Mouse (Mus musculus) adrenal gland, adult (tissue): ENCODE measurements around the gene Ppara.

Experiments used
- DNase-seq, 2 experiments: peaks; one replicate each; pipeline ENCODE4 v3.0.0; 2022 to 2023; ENCODE audit warnings: low spot score in 1 of 2; ENCODE audit not compliant: inconsistent age in 2 of 2

The Ppara gene

DNA sequence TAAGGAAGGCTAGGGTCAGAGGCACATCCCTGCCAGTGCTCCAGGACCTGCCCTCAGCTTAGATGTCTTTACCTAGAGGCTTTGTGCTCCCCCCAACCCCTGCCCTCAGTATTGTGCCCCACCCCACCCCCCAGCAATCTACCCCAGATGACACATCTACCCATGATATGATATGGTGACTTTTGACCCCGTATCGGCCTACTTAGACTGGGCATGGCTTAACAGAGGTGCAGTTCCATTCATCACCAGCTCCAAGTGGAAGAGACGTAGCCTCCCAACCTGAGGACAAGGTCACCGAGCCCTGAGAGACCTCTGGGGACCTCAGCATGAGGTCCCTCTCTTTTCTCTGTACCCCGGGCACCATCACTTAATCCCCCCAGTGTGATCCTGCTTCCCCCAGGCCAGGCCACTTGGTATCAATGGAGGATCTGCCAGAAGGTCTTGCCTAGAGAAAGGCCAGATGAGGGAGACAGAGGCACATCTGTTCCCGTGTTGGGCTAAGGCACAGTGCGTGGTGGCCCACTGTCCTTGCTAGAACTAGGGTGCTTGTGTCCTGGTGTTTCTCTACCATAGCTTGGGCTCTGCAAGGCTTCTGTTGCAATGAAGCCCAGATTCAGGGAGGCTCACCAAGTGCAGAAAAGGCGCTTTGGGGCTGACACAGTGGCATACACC, 30.3 kb upstream of the Ppara start:
- peak in 1 of 2 experiments; percentile 71 for DNase-seq

DNA sequence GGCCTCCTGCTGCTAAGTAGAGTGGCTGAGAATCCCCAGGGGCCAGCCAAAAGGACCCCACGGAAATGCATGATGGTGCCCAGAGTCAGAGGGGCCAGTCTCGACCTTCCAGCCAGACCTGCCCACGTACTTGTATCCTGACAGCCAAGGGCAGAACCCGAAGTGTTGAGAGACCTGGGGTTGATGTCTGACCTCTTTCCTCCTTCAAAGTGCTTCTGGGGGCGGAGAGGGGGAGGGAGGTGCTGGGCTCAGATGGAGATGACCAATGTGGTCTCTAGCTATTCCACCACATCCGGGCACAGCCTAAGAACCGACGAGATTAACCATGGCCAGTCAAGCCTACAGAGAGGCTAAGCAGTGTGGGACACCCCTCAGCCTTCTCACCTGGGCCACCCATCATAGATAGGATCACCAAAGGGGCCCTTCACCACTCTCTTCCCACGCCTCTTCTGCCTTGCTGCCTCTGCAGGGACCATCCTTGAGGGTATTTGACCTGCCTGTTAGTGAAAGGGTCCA, 29.7 kb upstream of the Ppara start:
- peak; percentile 30 to 82 for DNase-seq

DNA sequence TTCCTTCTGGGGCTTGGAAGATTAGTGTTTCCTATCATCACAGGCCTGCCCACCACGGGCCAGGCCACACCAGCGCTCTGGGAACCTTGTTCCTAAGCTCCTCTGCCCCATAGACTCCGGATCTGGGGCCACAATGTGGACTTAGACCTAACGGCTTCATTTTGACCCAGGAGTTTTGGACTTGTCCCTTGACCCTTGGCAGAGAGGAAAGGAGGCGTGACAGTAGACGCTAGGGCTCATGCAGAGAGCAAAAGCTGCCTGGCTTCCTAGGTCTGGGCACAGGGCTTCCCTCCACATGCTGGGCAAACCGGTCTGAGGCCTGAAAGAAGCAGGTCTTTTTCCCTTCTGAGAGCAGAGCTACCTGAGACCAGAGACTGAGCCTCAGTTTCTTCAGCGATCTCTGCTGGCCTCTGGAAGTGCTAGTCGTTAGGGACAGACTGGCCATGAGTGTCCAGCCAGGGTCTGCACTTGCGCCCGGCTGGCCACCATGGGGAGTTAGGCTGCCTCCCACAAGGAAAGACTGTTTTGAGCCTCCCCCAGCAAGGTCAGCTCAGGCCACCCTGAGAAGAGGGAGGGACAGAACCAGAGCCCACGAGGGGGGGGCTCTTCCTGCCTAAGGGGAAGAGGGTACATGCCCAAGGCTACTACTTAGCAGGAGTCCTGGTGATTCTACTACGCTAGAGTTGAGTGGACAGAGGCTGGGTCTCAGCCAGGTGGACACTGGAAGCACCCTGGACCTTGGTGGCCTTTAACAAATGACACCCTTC, 29.0 kb upstream of the Ppara start:
- peak; percentile 82 to 87 for DNase-seq

DNA sequence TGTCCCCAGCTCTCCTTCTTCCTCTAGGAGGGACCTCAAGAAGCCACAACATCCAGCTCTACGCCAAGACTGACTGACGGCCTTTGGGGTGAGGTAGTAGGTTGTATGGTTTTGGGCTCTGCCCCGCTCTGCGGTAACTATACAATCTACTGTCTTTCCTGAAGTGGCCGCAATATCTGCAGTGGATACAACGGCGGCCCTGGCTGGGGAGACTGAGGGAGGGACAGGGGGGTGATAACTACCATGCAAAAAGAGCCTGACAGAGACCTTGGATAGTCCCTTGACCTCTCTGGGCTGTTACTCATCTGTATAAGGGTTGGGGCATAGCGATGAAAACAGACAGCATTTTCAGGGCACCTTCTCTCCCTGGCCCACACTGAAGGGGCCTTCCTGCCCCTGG, 28.3 kb upstream of the Ppara start:
- peak; percentile 71 to 90 for DNase-seq

DNA sequence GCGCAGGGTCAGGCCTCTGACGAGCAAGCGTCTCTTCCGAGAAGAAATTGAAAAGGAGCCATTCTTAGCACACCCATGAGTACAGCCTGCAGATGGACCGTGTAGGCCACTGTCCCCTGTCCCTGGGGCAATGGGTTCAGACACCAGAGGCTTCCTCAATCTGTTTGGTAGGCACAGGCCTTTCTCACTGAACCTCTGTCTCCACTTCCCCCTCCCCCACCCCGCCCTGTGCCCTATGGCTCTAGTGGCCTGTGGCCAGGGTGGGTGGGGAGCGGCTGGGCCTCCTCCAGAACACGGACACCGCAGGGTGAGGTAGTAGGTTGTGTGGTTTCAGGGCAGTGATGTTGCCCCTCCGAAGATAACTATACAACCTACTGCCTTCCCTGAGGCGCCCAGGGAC, 27.8 kb upstream of the Ppara start:
- peak; percentile 50 to 82 for DNase-seq

DNA sequence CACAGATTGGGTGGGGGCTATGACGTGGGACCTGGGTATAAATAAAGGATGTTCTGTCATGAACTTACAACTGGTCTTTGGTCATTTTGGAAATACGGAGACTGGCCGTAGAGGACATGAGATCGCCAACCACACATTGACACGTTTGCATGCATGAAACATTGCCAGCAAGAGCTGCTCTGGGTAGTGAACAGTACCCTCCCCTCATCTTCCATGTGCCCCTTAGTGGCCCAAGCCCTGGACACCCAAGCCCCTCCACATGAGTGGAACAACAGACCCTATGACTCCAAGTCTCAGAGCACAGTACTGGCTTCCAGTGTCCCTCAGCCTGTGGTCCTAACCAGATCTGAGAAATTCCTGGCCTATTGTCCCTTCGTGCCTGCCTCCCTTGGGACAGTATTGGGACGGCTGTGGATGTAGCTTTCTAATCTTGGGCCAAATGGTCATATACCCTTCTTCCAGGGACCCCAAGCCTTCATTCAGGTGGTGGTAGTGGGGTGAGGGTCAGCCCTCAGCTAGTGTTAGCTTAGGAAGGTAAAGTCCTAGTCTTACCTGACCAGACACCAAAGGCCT, 27.2 kb upstream of the Ppara start:
- DNase-seq = no peak

DNA sequence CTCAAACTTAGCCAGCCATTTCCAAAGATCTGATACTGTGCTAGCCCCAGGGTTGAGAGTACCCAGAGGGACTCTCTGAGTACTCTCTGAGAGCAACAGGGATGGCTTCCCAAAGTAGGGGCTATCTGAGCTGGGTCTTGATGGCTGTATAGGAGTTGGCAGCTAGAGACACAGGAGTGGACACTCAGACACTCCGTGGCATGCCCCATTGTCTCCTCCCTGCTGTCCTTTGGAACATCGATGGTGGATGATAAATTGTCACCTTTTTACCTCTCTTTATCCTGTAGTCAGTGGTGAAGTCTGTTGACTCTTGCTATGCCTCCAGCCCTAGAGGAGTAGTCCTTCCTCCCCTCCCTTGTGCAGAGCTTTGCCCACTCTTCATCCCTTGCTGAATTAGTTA, 26.6 kb upstream of the Ppara start:
- DNase-seq = peak; percentile 30 to 75

DNA sequence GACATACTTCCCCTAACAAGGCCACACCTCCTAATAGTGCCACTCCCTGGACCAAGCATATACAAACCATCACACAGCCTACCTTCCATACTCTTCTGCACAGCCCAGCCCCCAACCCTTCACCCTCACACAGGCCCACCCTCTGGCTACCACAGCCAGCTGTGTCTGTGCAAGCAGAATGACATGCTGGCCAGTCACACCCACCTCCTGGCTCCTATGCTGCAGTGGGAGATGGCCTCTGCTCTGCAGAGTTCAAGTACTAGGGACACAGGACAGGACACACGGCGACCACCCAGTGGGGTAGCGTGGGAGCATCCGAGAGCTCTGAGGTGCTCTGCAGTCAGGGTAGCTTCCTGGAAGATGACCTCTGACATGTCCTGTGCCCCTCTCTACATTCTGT, 25.9 kb upstream of the Ppara start:
- DNase-seq = peak in 1 of 2 experiments; percentile 64

DNA sequence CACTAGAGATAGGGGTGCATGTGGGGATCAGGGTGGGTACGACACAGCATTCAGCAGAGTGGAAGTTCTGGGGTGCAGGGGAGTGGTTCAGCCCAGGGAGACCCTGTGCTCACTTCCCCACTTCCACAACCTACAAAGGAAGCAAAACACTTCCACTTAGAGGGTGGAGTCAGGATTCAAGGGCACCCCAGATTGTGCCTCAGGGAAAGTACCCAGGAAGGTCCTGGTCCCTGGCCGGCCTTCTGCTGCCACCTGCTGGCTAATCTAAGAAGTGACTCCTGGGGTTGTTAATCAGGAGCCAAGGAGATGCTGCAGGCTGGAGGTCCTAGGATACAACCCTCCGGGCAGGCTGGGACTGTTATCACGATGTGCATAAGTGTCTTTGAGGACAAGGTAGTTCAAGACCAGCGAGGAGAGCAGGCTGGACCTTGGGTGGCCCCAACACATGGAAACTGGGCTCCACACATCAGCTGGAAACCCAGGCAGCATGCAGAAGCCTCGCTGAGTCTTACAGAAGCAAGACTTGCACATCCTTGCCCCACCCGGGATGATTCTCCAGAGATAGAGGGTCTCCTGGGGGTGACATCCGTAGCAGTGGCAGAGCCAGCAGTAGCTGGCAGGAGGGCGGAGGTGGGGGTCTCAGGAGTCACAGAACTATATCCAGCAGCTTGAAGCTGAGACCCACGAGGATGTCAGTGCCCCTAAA, 25.4 kb upstream of the Ppara start:
- DNase-seq = peak; percentile 92 to 98

DNA sequence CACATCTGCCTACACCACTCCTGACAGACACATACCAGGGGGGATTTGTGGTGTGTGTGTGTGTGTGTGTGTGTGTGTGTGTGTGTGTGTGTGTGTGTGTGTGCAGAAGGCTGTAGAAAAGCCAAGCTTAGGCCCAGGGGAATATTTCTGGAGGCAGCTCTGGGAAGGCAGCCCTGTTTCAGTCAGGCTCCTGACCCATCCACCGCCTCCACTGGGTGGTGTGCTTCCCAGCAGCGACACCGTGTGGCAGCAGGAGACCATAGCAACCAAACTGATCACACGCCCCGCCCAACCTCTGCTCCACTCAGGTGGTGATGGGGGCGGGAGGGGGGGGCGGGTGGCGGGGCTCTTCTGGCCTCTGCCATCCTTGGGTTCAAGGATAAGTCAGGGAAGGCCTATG, 24.6 kb upstream of the Ppara start:
- DNase-seq = peak; percentile 85 to 93

DNA sequence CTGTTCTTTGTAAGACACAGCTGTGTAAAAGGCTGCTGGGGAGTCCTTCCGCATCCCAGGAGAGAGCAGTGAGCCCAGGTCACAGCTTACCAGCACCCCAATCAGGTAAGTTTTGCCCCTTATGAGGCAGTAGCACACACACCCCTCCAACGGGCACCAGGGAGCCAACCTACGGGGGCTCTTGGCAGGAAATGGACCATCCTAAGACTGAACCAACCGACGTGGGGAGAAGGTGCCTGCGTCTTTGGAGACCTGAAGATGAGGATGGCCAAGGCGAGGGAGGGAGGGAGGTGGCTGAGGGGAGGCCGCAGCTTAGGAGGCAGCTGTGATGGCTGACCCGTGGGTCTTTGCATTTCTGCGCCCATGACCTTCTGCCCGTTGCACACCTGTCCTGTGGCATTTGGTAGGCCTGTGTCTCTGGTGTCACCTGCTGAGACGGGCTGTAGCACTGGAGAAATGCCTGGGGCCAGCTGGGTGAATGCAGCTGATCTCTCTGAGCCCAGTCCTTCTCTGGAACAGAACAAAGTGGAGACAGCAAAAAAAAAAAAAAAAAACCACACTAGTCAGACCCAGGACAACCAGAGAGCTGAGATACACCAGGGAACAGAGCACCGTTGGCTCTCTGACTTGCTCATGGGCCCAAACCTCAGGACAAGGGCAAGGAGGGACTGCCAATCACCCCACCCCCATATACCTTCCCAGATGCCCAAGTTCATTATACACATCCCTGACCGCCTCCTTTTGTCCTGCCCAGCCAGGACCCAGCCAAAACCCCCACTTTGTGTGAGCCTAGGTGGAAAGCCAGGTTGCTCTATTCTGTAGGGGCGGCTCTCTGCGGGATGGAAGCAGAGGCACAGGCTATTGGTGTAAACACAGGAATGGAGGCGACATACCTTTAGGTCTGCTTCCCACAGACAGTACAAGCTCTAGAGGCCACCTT, 23.9 kb upstream of the Ppara start:
- peak in 1 of 2 experiments; percentile 30 for DNase-seq

DNA sequence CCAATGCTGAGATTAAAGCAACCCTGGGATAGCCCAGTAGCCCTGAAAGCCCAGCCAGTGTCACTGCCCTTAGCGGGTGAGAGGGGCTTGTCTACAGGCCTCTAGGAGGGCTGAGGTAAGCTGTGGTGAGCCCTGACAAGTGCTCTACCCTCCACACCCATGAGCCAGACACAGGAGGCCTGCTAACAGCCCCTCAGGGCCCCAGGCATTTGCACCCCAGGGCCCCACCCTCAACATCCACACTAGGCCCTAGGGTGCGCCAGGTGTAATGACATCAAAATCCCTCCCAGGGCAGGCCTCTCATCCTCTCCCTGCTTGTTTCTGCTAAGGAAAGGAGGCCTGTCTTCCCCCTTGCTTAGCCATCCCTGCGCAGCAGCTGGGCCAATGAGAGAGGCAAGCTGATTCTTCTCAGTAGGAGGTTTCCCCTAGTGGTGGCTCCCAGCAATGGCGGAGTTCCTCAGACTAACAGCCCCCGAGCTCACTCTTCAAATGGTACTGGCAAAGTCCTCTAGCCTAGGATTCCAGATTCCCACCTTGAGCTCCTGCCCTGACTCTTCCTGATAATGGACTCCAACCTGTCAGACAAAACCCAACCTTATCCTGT, 22.1 kb upstream of the Ppara start:
- DNase-seq = no peak

DNA sequence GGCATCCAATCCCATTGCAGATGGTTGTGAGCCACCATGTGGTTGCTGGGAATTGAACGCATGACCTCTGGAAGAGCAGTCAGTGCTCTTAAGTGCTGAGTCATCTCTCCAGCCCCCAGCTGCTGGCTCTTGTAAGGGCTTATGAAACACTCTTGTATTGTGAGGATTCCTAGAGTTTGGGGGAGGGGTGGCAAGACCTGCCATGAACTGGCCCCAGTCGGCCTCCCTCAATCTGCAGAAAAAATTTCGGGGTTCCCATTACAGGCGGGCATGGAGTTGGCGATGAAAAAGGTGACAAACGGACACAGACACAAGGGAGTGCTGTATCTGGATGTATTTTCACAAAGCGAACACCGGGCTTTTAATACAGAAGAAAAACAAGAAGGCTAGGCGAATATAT, 21.4 kb upstream of the Ppara start:
- DNase-seq = no peak

DNA sequence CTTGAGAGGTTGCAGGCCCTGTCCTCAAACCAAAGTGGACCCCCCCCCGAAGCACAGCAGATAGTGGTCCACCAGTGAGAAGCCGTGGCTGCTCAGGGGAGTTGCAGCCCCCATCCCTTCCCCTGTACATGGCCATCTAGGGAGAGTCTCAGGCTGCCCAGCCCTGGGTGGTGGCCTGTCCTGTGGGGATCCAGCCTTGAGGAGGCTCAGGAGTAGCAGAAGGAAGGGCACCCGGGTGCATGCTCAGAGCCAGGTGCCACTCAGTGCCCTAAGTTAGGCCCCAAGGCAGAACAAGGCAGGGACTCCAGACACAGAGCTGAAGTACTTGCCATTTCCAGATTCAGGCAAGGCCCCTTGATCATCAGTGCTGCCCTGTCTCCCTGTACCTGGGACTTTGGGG, 19.7 kb upstream of the Ppara start:
- no peak for DNase-seq

DNA sequence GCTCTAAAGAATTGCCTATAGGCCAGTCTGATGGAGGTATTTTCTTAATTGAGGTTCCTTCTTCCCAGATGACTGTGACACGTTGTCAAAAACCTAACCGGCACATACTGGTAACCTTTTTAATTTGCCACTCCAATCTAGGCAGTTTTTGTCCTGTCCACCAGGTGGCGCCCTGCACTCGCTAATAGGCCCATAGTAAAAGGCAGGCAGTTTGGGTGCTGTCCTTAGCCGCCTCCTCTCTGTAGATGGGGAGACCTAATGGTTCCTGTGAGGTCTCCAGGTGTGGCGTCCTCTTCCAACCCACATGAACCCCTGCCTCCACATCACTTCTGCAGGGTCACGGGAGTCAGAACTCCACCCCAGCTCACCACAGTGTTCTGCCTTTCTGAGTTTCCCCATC, 18.7 kb upstream of the Ppara start:
- DNase-seq = peak; percentile 82 to 95

DNA sequence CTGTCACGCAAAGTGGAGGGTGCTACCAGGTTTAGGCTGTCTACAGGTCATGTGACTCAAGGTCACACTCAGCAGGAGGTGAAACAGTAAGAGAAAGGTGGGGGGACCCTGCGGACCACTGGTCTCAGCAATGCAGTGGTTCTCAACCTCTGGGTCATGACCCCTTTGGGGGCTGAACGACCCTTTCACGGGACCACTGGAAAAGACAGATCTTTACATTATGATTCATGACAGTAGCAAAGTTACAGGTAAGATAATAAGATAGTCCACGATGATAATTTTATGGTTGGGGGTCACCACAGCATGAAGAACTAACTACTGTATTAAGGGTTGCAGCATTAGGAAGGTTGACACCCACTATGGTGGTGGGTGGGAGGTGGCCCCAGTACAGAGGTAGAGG, 18.2 kb upstream of the Ppara start:
- no peak for DNase-seq

DNA sequence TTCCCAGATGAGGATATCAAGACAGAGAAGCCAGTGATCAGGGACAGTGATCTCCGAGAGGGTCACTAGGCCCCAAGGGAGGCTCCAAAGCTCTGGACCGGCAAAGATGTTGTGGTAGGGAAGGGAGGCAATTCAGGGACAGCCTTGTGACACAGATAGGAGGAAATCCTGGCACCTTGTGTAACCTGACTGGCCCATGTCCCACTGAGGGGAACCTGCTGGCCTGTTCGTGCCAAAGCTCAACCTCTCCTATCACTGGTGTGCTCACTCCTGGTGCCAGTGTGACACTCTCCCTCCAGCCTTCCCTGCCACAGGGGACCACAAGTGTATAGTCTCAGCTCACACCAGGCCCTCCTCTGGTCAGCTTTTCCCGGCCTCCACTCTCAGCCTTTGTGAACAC, 17.8 kb upstream of the Ppara start:
- DNase-seq = peak in 1 of 2 experiments; percentile 46

DNA sequence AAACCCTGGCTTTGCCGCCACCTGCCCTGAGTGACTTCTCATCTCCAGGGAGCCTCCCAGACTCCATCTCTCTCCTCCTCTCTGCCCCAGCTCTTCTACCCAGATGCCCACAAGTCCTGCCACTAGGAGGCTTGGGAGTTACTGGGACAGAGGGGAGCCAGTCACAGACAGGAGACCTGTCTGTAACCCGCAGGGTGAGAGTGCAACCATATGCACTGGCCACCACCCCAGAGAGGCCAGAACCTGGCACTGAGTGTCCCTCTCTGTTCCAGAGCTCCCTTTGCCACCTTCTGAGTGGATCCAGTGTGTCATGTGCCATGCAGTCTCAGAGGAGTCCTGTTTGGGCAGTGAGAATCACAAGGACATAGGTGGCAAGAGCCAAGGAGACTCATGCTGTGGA, 17.0 kb upstream of the Ppara start:
- DNase-seq = peak in 1 of 2 experiments; percentile 86

DNA sequence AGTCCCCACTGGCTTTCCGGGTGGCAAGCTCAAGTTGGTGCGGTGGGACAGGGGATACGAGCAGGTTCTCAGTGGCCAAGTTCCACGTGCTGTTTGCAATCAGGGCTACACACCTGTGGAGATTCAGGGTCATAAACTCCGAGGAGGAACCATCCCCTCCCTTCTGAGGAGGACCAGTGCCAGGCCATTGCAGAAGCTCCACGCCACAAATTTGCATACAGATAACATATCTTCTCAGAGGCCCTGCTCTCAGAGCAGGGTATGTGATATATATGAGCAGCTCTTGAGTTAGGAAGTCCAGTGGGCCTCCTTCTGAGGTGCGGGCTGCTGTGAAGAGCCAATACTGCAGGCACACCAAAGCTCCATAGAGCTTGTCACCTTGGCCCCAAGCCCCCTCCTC, 15.8 kb upstream of the Ppara start:
- DNase-seq = no peak

DNA sequence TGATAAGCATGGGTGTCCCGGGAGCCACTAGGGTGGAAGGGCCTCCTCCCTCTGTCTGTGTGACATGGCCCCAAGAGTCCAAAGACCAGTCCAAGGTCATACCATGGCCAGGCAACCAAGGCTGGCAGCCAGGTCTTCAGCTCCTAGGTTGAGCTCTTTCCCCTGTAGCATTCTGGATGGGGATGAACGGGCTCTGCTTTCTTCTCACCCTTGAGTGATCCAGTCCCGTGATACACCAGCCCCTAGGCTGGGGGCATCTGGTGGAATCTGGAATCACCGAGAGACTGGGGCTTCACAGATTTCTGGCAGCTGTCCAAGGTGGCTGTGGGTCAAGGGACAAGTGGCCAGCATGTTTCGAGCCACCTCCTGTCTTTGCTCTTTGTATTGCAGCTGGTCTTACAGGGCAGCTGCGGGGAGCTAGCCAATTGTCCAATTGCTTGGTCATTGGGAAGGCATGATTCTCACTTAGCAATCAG, 14.4 kb upstream of the Ppara start:
- peak in 1 of 2 experiments; percentile 71 for DNase-seq
